Mouse (Mus musculus) thymus, adult 2 months (tissue): Measurements from ENCODE around the gene Gm20388.

Source experiments
- CTCF ChIP-seq: fragments of 200-500 bp; IDR thresholded peaks from 2 replicates; pipeline ENCODE4 v1.5.1; 2012; ENCODE audit warnings: mild to moderate bottlenecking, control low read depth, low read length, moderate library complexity, borderline replicate concordance; ENCODE audit not compliant: control insufficient read depth, poor library complexity, insufficient read depth; ENCODE audit errors: extremely low read depth
- POLR2A ChIP-seq: fragments of 200-500 bp; IDR thresholded peaks from 2 replicates; pipeline ENCODE4 v1.6.1; 2012; ENCODE audit warnings: mild to moderate bottlenecking, low read length, control low read depth, moderate library complexity; ENCODE audit not compliant: control insufficient read depth, poor library complexity, insufficient read depth; ENCODE audit errors: extremely low read depth

GRCm38 (mm10) chr8:121445027-121445471, 1534.4 kb downstream of the Gm20388 start:
- TF ChIP-seq POLR2A (no peak), CTCF (no peak)
